Mouse (Mus musculus) forebrain, embryonic 11.5 days (tissue): ENCODE measurements around the gene Gm498. TPM values are rescaled to one million over a fixed set of nuclear protein-coding genes. Genes with fewer than 3 reads are reported as not detected.

Source experiments
- ATAC-seq: fragments of 200-750 bp; cut with Nextera tagmentation; replicated peaks from 2 replicates; pipeline ENCODE4 v1.8.0; 2017; ENCODE audit warnings: moderate TSS enrichment; ENCODE audit not compliant: low FRiP score
- DNase-seq: peaks from one replicate; pipeline ENCODE4 v3.0.0-alpha.2; 2017; ENCODE audit warnings: low spot score
- H3K27ac ChIP-seq: fragments of 300-500 bp; sonication (generic); 2 replicates; pipeline ENCODE4 v1.5.1; 2014; ENCODE audit warnings: low read depth, low read length
- H3K27me3 ChIP-seq: fragments of 300-500 bp; sonication (generic); 2 replicates; pipeline ENCODE4 v1.6.1; 2014; ENCODE audit warnings: mild to moderate bottlenecking, low read length, mixed read lengths; ENCODE audit not compliant: control insufficient read depth, insufficient read depth
- H3K36me3 ChIP-seq: fragments of 300-500 bp; sonication (generic); 2 replicates; pipeline ENCODE4 v1.6.1; 2014; ENCODE audit warnings: mild to moderate bottlenecking, low read length, moderate library complexity, mixed read lengths; ENCODE audit not compliant: control insufficient read depth, insufficient read depth
- H3K4me1 ChIP-seq: fragments of 300-500 bp; sonication (generic); replicated peaks from 2 replicates; pipeline ENCODE4 v1.6.1; 2014; ENCODE audit warnings: low read length, mixed read lengths; ENCODE audit not compliant: control insufficient read depth, insufficient read depth
- H3K4me2 ChIP-seq: fragments of 300-500 bp; sonication (generic); 2 replicates; pipeline ENCODE4 v1.6.1; 2014; ENCODE audit warnings: low read depth, mild to moderate bottlenecking, low read length, moderate library complexity, mixed read lengths; ENCODE audit not compliant: severe bottlenecking
- H3K4me3 ChIP-seq: fragments of 300-500 bp; sonication (generic); 2 replicates; pipeline ENCODE4 v1.5.1; 2014; ENCODE audit warnings: low read depth, low read length
- H3K9ac ChIP-seq: fragments of 300-500 bp; sonication (generic); 2 replicates; pipeline ENCODE4 v1.6.1; 2014; ENCODE audit warnings: low read length
- H3K9me3 ChIP-seq: fragments of 300-500 bp; sonication (generic); 2 replicates; pipeline ENCODE4 v1.6.1; 2016; ENCODE audit warnings: low read length, mixed read lengths; ENCODE audit not compliant: control insufficient read depth
- WGBS: fragments of 180-500 bp; shearing (Covaris S2); extraction: QIAGEN DNeasy Blood & Tissue Kit; methylation state at CpG from one replicate; pipeline ENCODE4 v1.1.7; 2014; 5-methylcytosine and 5-hydroxymethylcytosine counted together
- polyA plus RNA-seq: library from polyadenylated mRNA; unstranded; fragments of >200 nt; fragmentation: Nextera tagmentation; extraction: Ambion mirVana; gene quantifications from 2 replicates; pipeline ENCODE4 v1.2.1, GENCODE M21; 2014

Gene Gm498
- polyA plus RNA-seq, 1 experiment from 2014 or later: not detected

DNA sequence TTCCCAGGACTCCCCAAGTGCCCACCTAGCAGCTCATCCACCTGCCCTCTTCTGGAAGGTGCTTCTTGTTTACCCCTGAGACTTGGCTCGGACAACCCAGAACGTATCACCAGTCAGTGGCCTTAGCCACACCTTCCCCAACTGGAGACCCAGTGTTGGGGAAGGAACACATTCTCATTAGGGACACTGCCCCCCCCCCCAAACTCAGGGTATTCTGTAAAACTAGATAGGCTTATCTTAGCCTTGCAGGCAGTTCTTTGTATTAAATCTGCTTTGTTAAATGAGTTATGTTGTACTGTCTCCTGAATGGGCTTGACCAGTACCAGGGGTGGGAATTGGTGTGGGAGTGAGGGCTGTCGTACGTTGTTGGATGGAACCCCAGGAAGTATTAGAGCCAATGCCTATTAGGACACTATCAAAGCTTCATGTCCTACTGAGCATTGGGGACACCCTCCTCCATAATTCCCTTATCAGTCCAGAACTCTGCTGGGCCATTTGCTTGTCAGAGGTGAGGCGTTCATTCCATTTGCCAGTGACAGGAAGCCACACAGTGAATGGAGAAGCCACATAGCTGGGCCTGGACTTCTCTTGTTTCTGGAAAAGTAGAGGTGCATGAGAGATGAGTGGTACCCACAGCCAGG is 18.4 kb upstream of the Gm498 start:
- Histone ChIP-seq H3K9ac (no peak overlapping the region), H3K9me3 (no peaks in the 10 kb centered on the region), H3K27ac (no peak overlapping the region), H3K4me2 (no peak overlapping the region), H3K27me3 (no peaks in the 10 kb centered on the region), H3K4me1 (no peaks in the 10 kb centered on the region), H3K36me3 (peaks cover 24% of the 10 kb centered on the region), H3K4me3 (no peak overlapping the region)
- ATAC-seq (no peak), DNase-seq (no peak)
- WGBS: 88% methylated on average over 5 of the region's 5 CpGs

DNA sequence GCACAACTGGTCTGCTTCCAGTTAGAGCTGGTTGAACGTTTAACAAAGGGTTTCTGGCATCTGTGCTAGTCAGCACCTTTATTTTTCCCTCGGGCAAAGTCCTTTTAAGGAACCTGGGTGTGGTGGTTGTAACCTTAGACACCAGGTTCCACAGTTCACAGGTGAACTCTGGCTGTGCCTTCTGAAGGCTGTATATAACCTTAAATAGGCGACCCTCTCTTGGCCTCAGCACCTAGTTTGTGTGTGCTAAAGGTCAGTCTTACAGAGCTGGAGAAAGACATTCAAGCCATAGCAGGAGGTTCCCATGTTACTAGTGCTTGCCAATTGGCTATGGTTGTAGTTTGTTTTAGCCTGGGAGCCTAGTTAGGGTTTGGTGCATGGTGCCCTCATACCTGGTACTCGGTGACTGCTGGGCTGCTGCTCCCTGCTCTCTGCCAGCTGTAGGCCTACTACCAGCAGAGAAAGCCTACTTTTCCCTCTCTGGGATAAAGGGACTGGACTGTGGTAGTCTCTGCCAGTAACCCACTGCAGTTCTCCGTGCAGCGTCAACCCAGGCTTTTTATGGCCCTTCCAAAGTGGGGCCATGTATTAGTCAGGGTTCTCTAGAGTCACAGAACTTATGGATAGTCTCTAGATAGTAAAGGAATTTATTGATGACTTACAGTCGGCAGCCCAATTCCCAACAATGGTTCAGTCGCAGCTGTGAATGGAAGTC is 17.7 kb upstream of the Gm498 start:
- Histone ChIP-seq H3K27ac (no peak overlapping the region), H3K27me3 (no peaks in the 10 kb centered on the region), H3K4me3 (no peak overlapping the region), H3K4me1 (no peaks in the 10 kb centered on the region), H3K4me2 (no peak overlapping the region), H3K9me3 (no peaks in the 10 kb centered on the region), H3K9ac (no peak overlapping the region), H3K36me3 (peaks cover 21% of the 10 kb centered on the region; the same call in 1 of the 2 replicates)
- DNase-seq (no peak), ATAC-seq (no peak)
- 89% methylated on average over 6 of the region's 8 CpGs for WGBS

DNA sequence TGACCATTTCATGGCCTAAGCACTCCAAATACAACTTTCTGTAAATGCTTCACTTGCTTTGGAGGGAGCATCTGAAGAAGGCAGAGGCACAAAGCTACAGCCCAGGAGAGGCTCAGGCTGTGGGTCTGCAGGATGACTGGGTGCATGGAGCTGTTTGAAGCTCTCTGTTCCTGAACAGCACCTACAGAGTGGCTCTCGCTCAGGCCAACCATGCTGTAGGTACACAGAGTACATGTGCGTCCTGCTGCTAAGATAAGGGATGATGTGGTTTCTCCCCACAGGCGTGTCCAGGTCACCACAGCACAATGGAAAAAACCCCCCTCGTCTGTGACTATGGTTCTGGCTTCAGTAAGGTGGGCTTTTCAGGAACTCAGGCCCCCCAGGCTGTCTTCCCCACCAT is 2.2 kb downstream of the Gm498 start:
- H3K4me3 ChIP-seq: no peak overlapping the region
- H3K4me2 ChIP-seq: no peak overlapping the region
- 93% methylated on average over 4 of the region's 4 CpGs for WGBS
- no peaks in the 10 kb centered on the region for H3K36me3 ChIP-seq
- no peak overlapping the region for H3K9ac ChIP-seq
- H3K27me3 ChIP-seq: no peaks in the 10 kb centered on the region
- DNase-seq (no peak), ATAC-seq (no peak)
- no peak overlapping the region for H3K27ac ChIP-seq
- no peaks in the 10 kb centered on the region for H3K9me3 ChIP-seq
- H3K4me1 ChIP-seq: no peaks in the 10 kb centered on the region

DNA sequence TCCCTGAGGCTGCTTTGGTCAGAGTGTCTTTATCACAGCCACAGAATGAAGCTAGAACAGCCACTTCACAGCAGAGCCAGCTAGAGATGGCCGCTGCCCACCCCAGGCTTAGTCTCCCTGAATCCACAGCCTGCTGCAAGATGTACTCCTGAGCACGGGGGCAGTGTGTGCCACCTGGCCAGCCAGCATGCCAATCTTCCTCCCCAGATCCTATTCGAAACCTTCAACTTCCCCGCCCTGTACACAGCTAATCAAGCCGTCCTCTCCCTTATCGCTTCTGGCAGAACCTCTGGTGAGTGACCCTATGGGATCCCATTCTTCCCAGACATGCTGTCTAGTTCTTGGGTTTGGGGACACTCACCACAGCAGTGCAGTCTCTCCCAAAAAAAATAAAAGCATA is 17.1 kb downstream of the Gm498 start:
- no peak for DNase-seq
- H3K36me3 ChIP-seq: no peaks in the 10 kb centered on the region
- H3K4me1 ChIP-seq: 0 out of 2 replicates have a peak, but pooled peaks cover 2% of the 10 kb centered on the region
- H3K9me3 ChIP-seq: no peaks in the 10 kb centered on the region
- H3K4me2 ChIP-seq: no peak overlapping the region
- no peak for ATAC-seq
- WGBS: 78% methylated on average over 6 of the region's 6 CpGs
- H3K9ac ChIP-seq: no peak overlapping the region
- H3K27ac ChIP-seq: no peak overlapping the region
- H3K27me3 ChIP-seq: no peaks in the 10 kb centered on the region
- no peak overlapping the region for H3K4me3 ChIP-seq

DNA sequence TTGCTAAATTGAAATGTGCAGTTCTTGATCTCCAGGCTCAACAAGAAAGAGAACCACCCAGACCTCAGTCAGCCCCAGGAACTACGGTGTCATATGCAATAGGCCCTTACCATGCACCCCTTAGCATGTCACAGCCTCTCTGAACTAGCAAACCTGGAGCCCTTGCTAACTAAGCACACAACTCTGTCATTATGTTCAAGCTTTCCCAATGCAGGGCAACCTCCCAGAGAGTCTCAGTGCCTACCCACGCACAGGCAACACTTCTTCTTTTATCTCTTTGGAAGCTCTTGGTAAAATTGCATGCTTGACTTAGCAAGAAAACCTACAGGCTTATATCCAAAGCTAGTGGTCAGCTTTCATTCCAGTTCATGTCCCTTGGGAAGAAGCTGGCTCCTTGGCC is 24.5 kb downstream of the Gm498 start:
- Histone ChIP-seq H3K27me3 (no peaks in the 10 kb centered on the region), H3K9ac (no peak overlapping the region), H3K36me3 (no peaks in the 10 kb centered on the region), H3K9me3 (no peaks in the 10 kb centered on the region), H3K4me1 (no peaks in the 10 kb centered on the region), H3K4me2 (no peak overlapping the region), H3K27ac (no peak overlapping the region), H3K4me3 (no peak overlapping the region)
- 68% methylated on average over 2 of the region's 2 CpGs for WGBS
- no peak for DNase-seq
- ATAC-seq: no peak

DNA sequence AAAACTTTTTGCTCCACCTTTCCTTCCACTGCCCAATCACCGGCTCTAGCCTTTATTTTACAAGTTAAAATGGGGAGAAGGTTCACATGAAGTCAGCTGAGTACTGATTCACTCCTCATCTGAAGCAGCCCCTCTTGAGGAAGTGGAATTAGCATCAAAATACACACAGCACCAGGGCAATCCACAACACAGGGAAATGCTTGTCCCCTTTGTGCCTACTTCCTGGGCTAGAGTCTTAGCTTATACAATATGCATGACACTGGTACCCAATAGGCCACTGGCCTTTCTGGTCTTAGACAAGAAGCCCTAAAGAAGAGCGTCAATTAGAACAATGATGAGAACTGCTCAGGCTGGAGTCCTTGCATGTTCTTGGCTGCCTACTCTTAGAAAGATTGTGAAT is 25.7 kb downstream of the Gm498 start:
- Histone ChIP-seq H3K27ac (no peak overlapping the region), H3K9me3 (no peaks in the 10 kb centered on the region), H3K27me3 (no peaks in the 10 kb centered on the region), H3K36me3 (no peaks in the 10 kb centered on the region), H3K4me1 (no peaks in the 10 kb centered on the region), H3K9ac (no peak overlapping the region), H3K4me3 (no peak overlapping the region), H3K4me2 (no peak overlapping the region)
- 56% methylated on average over 2 of the region's 2 CpGs for WGBS
- ATAC-seq (no peak), DNase-seq (no peak)

DNA sequence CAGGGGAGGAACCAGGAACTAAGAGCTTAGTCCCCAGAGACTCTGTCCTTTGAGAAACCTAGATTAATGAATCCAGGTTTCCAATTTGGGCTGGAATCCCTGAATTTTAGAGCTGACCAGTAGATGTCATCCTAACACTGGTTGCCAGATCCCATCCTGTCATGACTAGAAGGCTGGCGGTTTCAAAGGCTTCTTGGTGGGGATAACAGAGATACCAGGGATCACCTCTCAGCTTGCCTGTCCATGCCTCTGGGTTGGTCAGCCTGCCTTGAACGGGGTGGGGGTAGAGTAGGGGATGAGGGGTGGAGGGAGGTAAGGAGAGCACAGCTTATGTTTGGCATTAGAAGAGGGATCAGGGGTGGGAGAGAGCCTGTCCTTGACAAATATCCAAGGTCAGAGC is 34.0 kb downstream of the Gm498 start:
- Histone ChIP-seq H3K4me2 (no peak overlapping the region), H3K27ac (no peak overlapping the region), H3K4me1 (no peaks in the 10 kb centered on the region), H3K36me3 (no peaks in the 10 kb centered on the region), H3K27me3 (no peaks in the 10 kb centered on the region), H3K9me3 (no peaks in the 10 kb centered on the region), H3K9ac (no peak overlapping the region), H3K4me3 (no peak overlapping the region)
- DNase-seq (no peak), ATAC-seq (no peak)
- 26% methylated on average over 2 of the region's 2 CpGs for WGBS

DNA sequence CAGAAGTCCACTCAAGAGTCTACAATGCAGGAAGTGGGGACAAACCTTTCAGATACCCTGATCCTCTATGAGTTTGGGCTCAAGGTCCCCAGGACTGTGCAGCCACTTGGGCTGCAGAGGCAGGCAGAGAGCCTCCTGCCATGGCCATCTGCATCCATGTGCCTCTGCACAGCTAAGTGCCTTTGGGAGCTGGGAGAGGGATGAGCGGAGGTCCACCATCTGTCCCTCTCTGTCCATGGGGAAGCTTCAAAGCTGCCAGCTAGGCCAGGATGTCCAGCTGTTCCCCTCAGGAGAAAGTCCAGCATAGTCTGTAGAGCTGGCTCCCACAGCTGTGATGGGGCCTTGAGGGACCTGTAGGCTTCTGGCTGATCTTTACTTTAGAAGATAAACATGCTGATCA is 38.5 kb downstream of the Gm498 start:
- no peak overlapping the region for H3K9ac ChIP-seq
- no peak overlapping the region for H3K4me3 ChIP-seq
- 96% methylated on average over 1 of the region's 1 CpGs for WGBS
- no peak for ATAC-seq
- no peaks in the 10 kb centered on the region for H3K4me1 ChIP-seq
- no peak overlapping the region for H3K27ac ChIP-seq
- H3K27me3 ChIP-seq: no peaks in the 10 kb centered on the region
- H3K4me2 ChIP-seq: no peak overlapping the region
- H3K36me3 ChIP-seq: no peaks in the 10 kb centered on the region
- no peaks in the 10 kb centered on the region for H3K9me3 ChIP-seq
- no peak for DNase-seq

DNA sequence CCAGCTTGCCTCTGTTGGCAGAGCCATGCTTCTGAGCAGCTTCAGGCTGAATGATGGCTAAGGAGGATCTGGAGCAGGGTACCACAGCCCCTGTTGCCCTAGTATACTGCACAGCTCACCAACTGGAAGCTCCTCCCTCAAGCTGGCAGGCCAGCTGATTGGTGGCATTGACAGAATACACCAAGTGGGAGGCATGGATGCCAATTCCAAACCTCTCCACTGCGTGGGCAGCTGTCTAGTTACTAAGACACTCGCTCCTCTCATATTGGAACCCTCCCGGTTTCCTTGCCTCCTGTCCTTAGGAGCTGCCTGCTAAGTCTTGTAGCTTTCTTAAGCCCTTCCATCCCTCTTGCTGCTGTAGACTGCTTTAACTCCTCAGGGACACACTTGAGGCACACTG is 39.0 kb downstream of the Gm498 start:
- Histone ChIP-seq H3K27ac (no peak overlapping the region), H3K9ac (no peak overlapping the region), H3K4me3 (no peak overlapping the region), H3K9me3 (peaks cover under 1% of the 10 kb centered on the region; the same call in 1 of the 2 replicates), H3K36me3 (no peaks in the 10 kb centered on the region), H3K27me3 (no peaks in the 10 kb centered on the region), H3K4me2 (no peak overlapping the region), H3K4me1 (no peaks in the 10 kb centered on the region)
- DNase-seq (no peak), ATAC-seq (no peak)
- 83% methylated on average over 3 of the region's 3 CpGs for WGBS
